Mouse (Mus musculus) neural tube, embryonic 13.5 days (tissue): ENCODE measurements at regions not wholly inside any gene's neighbourhood (a gene's known extent, or its start where the extent isn't known, plus 50 kb on each side); places are given as distances from the start of the nearest gene placed in this dataset.

ENCODE experiments used
- ATAC-seq: fragments of 200-750 bp; cut with Nextera tagmentation; 2 replicates; pipeline ENCODE4 v1.8.0; 2017; ENCODE audit warnings: low read depth, mild to moderate bottlenecking, moderate TSS enrichment, moderate library complexity
- H3K27ac ChIP-seq: fragments of 300-500 bp; sonication (generic); replicated peaks from 2 replicates; pipeline ENCODE4 v1.5.1; 2015; ENCODE audit warnings: moderate library complexity, mild to moderate bottlenecking, inconsistent platforms
- H3K27me3 ChIP-seq: fragments of 300-500 bp; sonication (generic); 2 replicates; pipeline ENCODE4 v1.6.1; 2015; ENCODE audit warnings: mild to moderate bottlenecking, inconsistent platforms
- H3K36me3 ChIP-seq: fragments of 300-500 bp; sonication (generic); 2 replicates; pipeline ENCODE4 v1.6.1; 2015; ENCODE audit warnings: mild to moderate bottlenecking, inconsistent platforms
- H3K4me1 ChIP-seq: fragments of 300-500 bp; sonication (generic); replicated peaks from 2 replicates; pipeline ENCODE4 v1.6.1; 2015; ENCODE audit warnings: inconsistent platforms
- H3K4me2 ChIP-seq: fragments of 300-500 bp; sonication (generic); 2 replicates; pipeline ENCODE4 v1.6.1; 2015; ENCODE audit warnings: inconsistent platforms, mild to moderate bottlenecking, moderate library complexity
- H3K4me3 ChIP-seq: fragments of 300-500 bp; sonication (generic); 2 replicates; pipeline ENCODE4 v1.5.1; 2015; ENCODE audit warnings: mild to moderate bottlenecking, inconsistent platforms
- H3K9ac ChIP-seq: fragments of 300-500 bp; sonication (generic); 2 replicates; pipeline ENCODE4 v1.6.1; 2015; ENCODE audit warnings: moderate library complexity, mild to moderate bottlenecking, inconsistent platforms
- H3K9me3 ChIP-seq: fragments of 300-500 bp; sonication (generic); 2 replicates; pipeline ENCODE4 v1.6.1; 2016; ENCODE audit warnings: inconsistent platforms
- whole genome bisulfite sequencing: fragments of 180-500 bp; shearing (Covaris S2); methylation state at CpG from one replicate; pipeline ENCODE4 v1.1.7; 2015; 5-methylcytosine and 5-hydroxymethylcytosine counted together

DNA sequence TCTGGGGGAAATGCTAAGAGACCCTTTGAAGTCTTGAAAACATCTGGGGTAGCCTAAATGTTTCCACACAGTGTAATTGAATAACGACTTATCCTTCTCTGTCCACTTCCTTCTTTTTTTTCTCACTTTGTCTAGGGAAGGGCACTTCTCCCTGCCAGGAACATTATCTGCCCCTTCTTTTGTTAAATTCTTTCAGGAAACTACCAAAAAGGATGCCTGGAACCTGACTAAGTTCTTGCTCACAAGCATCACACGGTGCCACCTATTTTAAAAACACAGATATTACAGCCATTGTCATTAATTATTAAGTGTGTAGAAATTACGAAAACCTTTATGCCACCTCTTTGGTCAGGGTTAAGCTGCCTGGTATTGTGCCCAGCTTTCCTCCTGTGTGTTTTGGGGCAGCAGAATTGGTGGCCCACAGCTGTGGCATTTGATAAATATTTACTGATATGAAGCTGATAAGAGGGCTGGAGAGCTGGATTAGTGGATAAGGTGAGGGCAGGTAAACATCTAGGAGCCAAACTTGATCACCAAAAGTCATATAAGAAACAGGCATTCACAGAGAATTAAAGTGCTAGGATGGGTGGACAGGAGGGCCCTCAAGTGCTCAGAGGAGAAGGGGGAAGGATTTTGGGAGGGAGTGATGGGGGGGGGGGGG, 855.6 kb upstream of the Adgrl2 start:
- no peak for ATAC-seq
- Histone ChIP-seq H3K9ac (no peak overlapping the region), H3K4me1 (peaks cover 7% of the 10 kb centered on the region), H3K9me3 (no peaks in the 10 kb centered on the region), H3K27me3 (0 out of 2 replicates have a peak, but pooled peaks cover 2% of the 10 kb centered on the region), H3K4me3 (no peak overlapping the region), H3K4me2 (no peak overlapping the region), H3K36me3 (no peaks in the 10 kb centered on the region), H3K27ac (no peak overlapping the region)
- WGBS: 66% methylated on average over 3 of the region's 3 CpGs

DNA sequence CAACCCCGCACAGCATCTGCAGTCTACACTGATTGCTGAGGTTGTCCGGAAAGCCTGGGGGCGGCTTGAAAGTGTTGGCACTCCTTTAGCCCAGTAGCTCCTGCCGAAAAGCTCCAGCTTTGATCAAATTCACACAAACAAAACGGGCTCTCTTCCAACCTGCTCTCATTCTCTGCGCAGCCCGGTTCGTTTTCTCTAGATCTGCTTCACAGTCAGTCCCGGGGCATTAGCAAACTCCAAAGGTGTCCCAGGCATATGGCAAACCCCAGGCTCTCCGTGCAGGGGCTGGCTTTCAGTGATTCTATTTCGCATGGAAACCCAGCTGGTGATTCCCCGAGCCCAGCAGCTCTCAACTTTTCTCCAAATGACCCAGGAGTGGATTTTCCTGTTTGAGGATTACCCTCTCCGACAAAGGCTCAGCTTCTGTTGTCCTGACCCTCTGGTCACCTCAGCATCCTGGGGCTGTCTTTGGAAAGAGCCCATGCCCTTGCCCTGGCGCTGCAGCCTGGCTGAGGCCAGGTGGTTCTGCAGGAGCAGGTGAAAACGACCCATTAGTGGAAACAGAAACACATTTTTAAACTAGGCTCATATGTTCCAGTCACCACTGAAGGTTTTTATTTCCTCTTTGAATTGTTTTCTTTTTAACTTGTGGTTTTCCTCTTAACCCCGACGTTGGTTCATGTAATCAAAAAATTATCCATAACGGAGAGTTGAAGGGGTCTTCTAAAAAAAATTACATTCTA, 854.9 kb upstream of the Adgrl2 start:
- Histone ChIP-seq H3K4me1 (peaks cover 7% of the 10 kb centered on the region), H3K9ac (no peak overlapping the region), H3K27ac (no peak overlapping the region), H3K4me3 (peak overlapping the region; percentile 10; the same call in 1 of the 2 replicates), H3K4me2 (peak overlapping the region; percentile 50), H3K9me3 (no peaks in the 10 kb centered on the region), H3K27me3 (0 out of 2 replicates have a peak, but pooled peaks cover 2% of the 10 kb centered on the region), H3K36me3 (no peaks in the 10 kb centered on the region)
- WGBS: 19% methylated on average over 18 of the region's 18 CpGs
- ATAC-seq: no peak

DNA sequence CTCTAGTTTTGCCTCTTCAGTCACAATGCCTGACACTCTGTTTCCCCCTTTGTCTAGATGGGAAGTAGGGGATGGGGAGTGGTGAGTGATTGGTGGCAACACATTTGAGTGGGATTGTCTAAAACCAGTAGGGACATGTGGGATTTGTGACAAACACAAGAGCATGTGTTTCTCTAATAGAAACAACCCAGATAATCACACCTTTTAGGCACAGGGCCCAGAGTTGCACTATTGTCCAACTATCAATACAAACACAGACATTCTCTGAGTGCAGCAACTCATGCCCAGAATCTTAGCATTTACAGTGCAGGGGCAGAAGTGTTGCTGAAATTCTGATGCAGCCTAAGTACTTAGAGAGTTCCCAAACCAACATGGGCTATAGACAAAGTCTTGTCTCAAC, 847.6 kb upstream of the Adgrl2 start:
- H3K27me3 ChIP-seq: no peaks in the 10 kb centered on the region
- no peak overlapping the region for H3K9ac ChIP-seq
- H3K4me1 ChIP-seq: peaks cover 14% of the 10 kb centered on the region; the same call in 1 of the 2 replicates
- H3K27ac ChIP-seq: no peak overlapping the region
- H3K36me3 ChIP-seq: no peaks in the 10 kb centered on the region
- H3K9me3 ChIP-seq: no peaks in the 10 kb centered on the region
- H3K4me3 ChIP-seq: no peak overlapping the region
- no peak overlapping the region for H3K4me2 ChIP-seq
- no peak for ATAC-seq

DNA sequence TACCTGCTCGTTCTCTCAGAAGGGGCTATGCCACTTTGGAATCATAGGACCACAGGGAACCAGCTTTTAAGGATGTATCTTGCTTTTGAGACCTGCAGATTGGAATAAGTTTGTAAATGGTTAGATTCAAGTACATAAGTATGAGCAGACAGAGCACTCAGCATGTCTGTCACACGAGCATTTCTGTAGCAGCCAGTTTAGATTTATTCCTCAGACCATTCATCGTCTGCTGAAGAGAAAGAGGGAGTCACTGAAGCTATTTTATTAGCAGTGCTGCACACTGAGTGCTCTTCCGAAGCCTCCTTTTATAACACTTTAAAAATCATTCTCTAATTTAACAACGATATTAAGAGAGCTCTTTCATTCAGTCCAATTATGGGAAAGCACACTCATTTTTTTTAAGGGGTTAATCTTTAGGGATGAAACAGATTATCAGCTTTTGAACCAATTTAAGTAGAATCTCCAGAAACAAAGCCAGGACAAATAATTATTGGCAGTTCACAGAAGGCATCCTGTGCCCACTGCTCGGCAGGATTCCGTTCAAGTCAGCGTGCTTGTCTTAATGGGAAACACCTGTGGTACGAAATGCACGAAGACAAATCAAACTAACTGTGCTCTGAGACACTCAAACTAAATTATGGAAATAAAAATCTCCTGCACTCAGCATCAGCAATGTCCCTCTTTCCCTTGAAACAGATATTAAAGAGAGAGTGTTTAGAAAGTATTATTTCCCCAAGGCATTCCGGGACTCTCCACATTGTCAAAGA, 846.3 kb upstream of the Adgrl2 start:
- Histone ChIP-seq H3K36me3 (no peaks in the 10 kb centered on the region), H3K9ac (no peak overlapping the region), H3K4me2 (peak overlapping the region; percentile 32), H3K4me3 (no peak overlapping the region), H3K9me3 (no peaks in the 10 kb centered on the region), H3K27me3 (no peaks in the 10 kb centered on the region), H3K27ac (no peak overlapping the region), H3K4me1 (peaks cover 14% of the 10 kb centered on the region; the same call in 1 of the 2 replicates)
- no peak for ATAC-seq
- 32% methylated on average over 11 of the region's 11 CpGs for WGBS

DNA sequence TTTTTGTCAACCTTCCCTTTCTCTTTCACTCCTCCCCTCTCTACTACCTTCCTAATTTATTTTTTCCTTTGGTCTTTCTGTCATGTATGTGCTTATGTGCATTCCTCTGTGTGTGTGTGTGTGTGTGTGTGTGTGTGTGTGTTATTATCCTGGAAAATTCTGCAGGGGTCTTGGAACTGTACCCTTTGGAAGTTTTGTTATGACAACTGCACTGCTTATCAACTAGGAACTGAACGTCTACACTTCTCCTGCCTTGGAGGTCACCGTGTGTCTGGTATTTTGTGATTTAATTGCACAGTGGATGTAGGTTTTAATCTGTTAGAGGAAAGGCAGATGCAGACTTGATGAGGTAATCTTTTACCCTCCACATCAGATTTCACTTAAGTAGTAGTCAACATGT, 836.8 kb upstream of the Adgrl2 start:
- no peak for ATAC-seq
- WGBS: 71% methylated on average over 2 of the region's 2 CpGs

DNA sequence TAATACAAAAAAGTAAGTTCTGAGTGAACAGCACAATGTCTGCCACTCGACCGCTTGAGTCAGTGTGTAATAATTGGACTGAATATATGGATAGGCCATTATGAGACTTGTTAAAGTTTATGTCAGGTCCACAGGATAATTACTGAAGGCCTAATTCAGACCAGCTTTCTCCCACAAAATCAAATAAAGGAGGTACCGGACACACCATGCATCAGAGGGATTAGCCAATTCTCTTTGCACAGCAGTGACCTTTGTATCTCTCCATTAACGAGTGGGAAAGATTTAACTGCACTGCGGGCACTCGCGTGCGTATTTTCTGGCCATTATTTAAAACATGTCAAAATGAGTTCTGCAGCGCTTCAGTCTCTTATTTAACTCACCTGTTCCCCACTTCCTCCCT, 836.4 kb upstream of the Adgrl2 start:
- H3K27me3 ChIP-seq: no peaks in the 10 kb centered on the region
- no peak overlapping the region for H3K4me2 ChIP-seq
- no peak for ATAC-seq
- H3K4me1 ChIP-seq: no peaks in the 10 kb centered on the region
- no peak overlapping the region for H3K9ac ChIP-seq
- H3K36me3 ChIP-seq: no peaks in the 10 kb centered on the region
- WGBS: 57% methylated on average over 9 of the region's 9 CpGs
- H3K9me3 ChIP-seq: no peaks in the 10 kb centered on the region
- no peak overlapping the region for H3K27ac ChIP-seq
- no peak overlapping the region for H3K4me3 ChIP-seq

More for the DNA sequence above, 836.8 kb upstream of the Adgrl2 start:
- Histone ChIP-seq H3K27me3 (no peaks in the 10 kb centered on the region), H3K9me3 (no peaks in the 10 kb centered on the region), H3K27ac (no peak overlapping the region), H3K36me3 (no peaks in the 10 kb centered on the region), H3K4me2 (no peak overlapping the region), H3K4me1 (no peaks in the 10 kb centered on the region), H3K9ac (no peak overlapping the region), H3K4me3 (no peak overlapping the region)

DNA sequence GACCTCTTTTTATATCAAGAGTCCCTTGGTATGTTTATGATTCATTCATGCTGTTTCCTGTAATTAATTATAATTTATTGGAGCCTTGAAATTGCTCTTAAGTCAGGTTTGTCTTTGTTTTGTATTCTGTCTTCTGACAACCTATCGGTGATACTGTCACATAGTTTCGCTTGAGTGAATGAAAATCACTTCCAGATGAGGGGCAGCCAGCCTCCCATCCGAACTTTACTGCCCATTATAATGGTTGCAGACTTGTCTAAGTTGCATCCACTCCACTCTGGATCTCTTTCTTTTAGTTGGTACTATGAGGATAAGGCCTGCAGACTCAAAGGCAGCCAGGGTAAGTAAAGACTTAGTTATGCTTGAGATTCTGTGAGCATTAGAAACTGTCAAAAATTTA, 830.3 kb upstream of the Adgrl2 start:
- 72% methylated on average over 3 of the region's 3 CpGs for WGBS
- H3K9ac ChIP-seq: no peak overlapping the region
- no peaks in the 10 kb centered on the region for H3K4me1 ChIP-seq
- no peak overlapping the region for H3K27ac ChIP-seq
- no peak for ATAC-seq
- no peak overlapping the region for H3K4me3 ChIP-seq
- H3K36me3 ChIP-seq: no peaks in the 10 kb centered on the region
- no peak overlapping the region for H3K4me2 ChIP-seq
- no peaks in the 10 kb centered on the region for H3K9me3 ChIP-seq
- H3K27me3 ChIP-seq: no peaks in the 10 kb centered on the region

DNA sequence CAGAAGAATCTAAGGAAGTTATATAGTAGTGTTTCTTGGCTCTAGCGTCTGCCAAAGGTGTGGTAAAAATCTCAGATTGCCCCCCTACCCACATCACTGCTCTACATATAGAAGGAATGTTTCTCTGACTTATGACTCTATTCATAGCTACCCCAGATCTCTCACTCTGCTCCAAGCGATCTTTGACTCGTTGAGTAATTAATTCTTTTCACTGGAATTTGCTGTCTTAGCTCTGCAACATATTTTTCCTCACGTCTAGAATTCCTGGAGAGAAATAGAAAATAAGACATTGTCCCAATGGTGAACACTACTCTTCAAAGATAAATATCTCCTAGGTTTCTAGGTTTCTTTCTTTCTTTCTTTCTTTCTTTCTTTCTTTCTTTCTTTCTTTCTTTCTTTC, 829.5 kb upstream of the Adgrl2 start:
- no peak overlapping the region for H3K4me2 ChIP-seq
- H3K4me1 ChIP-seq: no peaks in the 10 kb centered on the region
- H3K36me3 ChIP-seq: no peaks in the 10 kb centered on the region
- 74% methylated on average over 4 of the region's 4 CpGs for WGBS
- H3K27me3 ChIP-seq: no peaks in the 10 kb centered on the region
- no peak for ATAC-seq
- no peak overlapping the region for H3K9ac ChIP-seq
- no peak overlapping the region for H3K4me3 ChIP-seq
- no peak overlapping the region for H3K27ac ChIP-seq
- no peaks in the 10 kb centered on the region for H3K9me3 ChIP-seq

DNA sequence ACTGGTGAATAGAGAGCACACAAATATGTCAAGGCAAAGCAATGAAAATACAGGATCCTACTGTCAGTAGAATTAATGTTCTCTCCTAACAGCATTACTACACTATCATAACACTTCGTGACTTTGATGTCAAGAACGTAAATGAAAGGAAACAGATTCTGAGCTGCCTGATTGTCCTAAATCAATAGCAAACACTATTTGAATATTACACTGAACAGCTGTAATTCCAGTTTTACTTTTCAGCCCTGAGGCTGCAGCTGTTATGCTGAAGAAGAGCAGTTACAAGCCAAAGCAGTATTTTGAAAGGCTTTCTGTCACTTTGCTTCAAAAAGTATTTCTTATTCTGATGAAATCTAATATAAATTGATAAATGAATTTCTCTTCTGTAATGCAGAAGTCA, 828.7 kb upstream of the Adgrl2 start:
- Histone ChIP-seq H3K4me2 (no peak overlapping the region), H3K9me3 (no peaks in the 10 kb centered on the region), H3K4me1 (no peaks in the 10 kb centered on the region), H3K4me3 (no peak overlapping the region), H3K36me3 (no peaks in the 10 kb centered on the region), H3K27me3 (no peaks in the 10 kb centered on the region), H3K9ac (no peak overlapping the region), H3K27ac (no peak overlapping the region)
- ATAC-seq: no peak
- WGBS: 66% methylated on average over 2 of the region's 2 CpGs

DNA sequence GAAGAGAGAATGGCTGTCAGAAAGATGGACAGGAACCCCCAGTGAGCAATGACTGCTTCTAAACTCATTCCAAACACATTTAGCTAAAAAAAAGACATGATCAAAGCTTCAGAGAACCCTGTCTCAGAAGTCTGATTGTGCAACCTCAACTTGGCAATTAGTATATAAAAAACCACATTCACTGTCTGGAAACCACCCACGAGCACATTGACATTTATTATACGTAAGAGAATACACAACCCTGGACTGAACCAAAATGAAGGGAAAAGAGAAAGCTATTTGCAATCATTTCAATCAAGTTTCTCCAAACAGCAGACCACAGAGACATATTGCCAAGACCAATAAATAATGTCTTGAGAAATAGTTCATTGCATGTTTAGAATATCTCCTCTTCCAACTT, 820.7 kb upstream of the Adgrl2 start:
- ATAC-seq: no peak
- Histone ChIP-seq H3K27ac (no peak overlapping the region), H3K27me3 (no peaks in the 10 kb centered on the region), H3K4me2 (no peak overlapping the region), H3K9me3 (no peaks in the 10 kb centered on the region), H3K4me3 (no peak overlapping the region), H3K9ac (no peak overlapping the region), H3K4me1 (no peaks in the 10 kb centered on the region), H3K36me3 (no peaks in the 10 kb centered on the region)
- WGBS: 32% methylated on average over 2 of the region's 2 CpGs

DNA sequence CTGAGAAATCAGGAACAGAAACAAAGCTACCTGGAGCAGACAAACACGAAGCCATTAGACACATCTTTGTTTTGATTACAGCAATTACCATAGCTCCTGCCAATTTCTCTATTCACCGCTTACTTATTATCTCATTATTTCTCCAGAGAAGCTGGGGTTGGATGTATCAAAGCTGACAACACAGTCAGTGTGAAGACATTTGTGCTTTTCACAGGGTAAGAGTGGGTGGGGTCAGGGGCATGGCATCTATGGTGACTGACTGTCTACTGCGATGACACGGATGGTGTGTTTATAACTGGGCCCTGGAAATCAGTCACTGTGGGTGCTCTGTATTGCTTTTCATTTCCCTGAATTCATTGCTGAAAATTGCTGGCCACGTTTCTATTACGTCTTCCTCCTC, 815.0 kb upstream of the Adgrl2 start:
- Histone ChIP-seq H3K4me1 (no peaks in the 10 kb centered on the region), H3K9ac (no peak overlapping the region), H3K9me3 (no peaks in the 10 kb centered on the region), H3K27me3 (no peaks in the 10 kb centered on the region), H3K4me3 (no peak overlapping the region), H3K27ac (no peak overlapping the region), H3K4me2 (no peak overlapping the region), H3K36me3 (no peaks in the 10 kb centered on the region)
- WGBS: 63% methylated on average over 6 of the region's 6 CpGs
- no peak for ATAC-seq

DNA sequence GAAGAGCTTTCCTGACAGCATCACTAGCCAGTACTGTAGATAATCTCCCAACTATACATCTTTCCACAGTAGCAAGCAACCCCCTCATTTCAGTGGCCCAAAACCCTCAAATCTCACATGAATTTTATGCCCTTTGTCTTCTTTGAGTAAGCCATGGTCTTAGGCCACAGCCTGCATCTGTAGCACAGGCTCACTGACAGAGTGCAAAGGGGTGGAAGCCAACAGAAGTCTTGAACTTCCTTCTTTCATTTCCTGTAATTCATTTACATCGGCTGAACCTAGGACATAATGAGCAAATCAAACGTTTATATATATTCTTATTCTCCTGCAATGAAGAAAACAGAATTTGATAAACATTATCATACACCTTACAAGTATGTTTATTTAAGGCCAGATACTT, 805.8 kb upstream of the Adgrl2 start:
- Histone ChIP-seq H3K4me1 (no peaks in the 10 kb centered on the region), H3K9ac (no peak overlapping the region), H3K9me3 (no peaks in the 10 kb centered on the region), H3K4me2 (no peak overlapping the region), H3K27ac (no peak overlapping the region), H3K36me3 (no peaks in the 10 kb centered on the region), H3K4me3 (no peak overlapping the region), H3K27me3 (no peaks in the 10 kb centered on the region)
- ATAC-seq: no peak
- 90% methylated on average over 2 of the region's 2 CpGs for WGBS
